Mouse (Mus musculus) lung, embryonic 14.5 days (tissue): ENCODE measurements around the gene Psd. TPM values are rescaled to one million over a fixed set of nuclear protein-coding genes. Genes with fewer than 3 reads are reported as not detected.

Source experiments
- ATAC-seq: fragments of 200-750 bp; cut with Nextera tagmentation; 2 replicates; pipeline ENCODE4 v1.8.0; 2017; ENCODE audit warnings: mild to moderate bottlenecking, moderate TSS enrichment, moderate library complexity; ENCODE audit not compliant: insufficient read depth
- DNase-seq: peaks from one replicate; pipeline ENCODE4 v3.0.0-alpha.2; 2015
- H3K27ac ChIP-seq: fragments of 300-500 bp; sonication (generic); 2 replicates; pipeline ENCODE4 v1.5.1; 2014; ENCODE audit warnings: low read depth, mild to moderate bottlenecking, moderate library complexity
- H3K27me3 ChIP-seq: fragments of 300-500 bp; sonication (generic); 2 replicates; pipeline ENCODE4 v1.6.1; 2014; ENCODE audit warnings: low read length, control low read depth; ENCODE audit not compliant: insufficient read depth
- H3K36me3 ChIP-seq: fragments of 300-500 bp; sonication (generic); 2 replicates; pipeline ENCODE4 v1.6.1; 2014; ENCODE audit warnings: control low read depth; ENCODE audit not compliant: insufficient read depth
- H3K4me1 ChIP-seq: fragments of 300-500 bp; sonication (generic); 2 replicates; pipeline ENCODE4 v1.6.1; 2014; ENCODE audit warnings: antibody characterized with exemption, control low read depth; ENCODE audit not compliant: insufficient read depth
- H3K4me2 ChIP-seq: fragments of 300-500 bp; sonication (generic); 2 replicates; pipeline ENCODE4 v1.6.1; 2014; ENCODE audit warnings: mild to moderate bottlenecking
- H3K4me3 ChIP-seq: fragments of 300-500 bp; sonication (generic); 2 replicates; pipeline ENCODE4 v1.5.1; 2014; ENCODE audit warnings: low read depth, low read length
- H3K9ac ChIP-seq: fragments of 300-500 bp; sonication (generic); 2 replicates; pipeline ENCODE4 v1.6.1; 2014
- H3K9me3 ChIP-seq: fragments of 300-500 bp; sonication (generic); 2 replicates; pipeline ENCODE4 v1.6.1; 2016; ENCODE audit warnings: low read depth, low read length, control low read depth
- CTCF ChIP-seq: IDR thresholded peaks from 2 replicates; pipeline ENCODE4 v1.5.1; 2016; ENCODE audit warnings: antibody characterized with exemption, low read depth
- WGBS: fragments of 180-500 bp; shearing (Covaris S2); extraction: QIAGEN DNeasy Blood & Tissue Kit; methylation state at CpG from one replicate; pipeline ENCODE4 v1.1.7; 2014; 5-methylcytosine and 5-hydroxymethylcytosine counted together
- polyA plus RNA-seq: library from polyadenylated mRNA; unstranded; fragments of >200 nt; fragmentation: Nextera tagmentation; extraction: Ambion mirVana; gene quantifications from 2 replicates; pipeline ENCODE4 v1.2.1, GENCODE M21; 2014

Gene Psd
- polyA plus RNA-seq, 1 experiment from 2014 or later: 9.9 TPM

DNA sequence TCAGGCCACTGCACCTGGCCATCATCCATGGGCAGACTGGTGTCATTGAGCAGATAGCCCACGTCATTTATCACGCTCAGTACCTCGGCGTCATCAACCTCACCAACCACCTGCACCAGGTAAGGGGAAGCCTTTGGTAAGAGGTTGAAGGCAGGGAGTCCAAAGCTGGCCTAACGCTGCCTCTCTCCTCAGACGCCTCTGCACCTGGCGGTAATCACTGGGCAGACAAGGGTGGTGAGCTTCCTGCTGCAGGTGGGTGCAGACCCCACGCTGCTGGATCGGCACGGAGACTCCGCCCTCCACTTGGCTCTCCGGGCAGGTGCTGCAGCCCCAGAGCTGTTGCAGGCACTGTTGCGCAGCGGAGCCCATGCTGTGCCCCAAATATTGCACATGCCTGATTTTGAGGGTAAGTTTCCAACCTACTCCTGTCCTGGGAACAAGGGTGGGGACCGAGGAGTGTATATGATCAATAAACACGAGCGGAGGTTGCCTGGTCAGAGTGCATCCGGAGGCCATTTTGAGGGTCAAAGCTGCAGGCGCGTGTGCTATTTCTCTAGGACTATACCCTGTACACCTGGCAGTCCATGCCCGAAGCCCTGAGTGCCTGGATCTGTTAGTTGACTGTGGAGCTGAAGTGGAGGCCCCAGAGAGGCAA lies 17.2 kb downstream of the Psd start:
- Histone ChIP-seq H3K36me3 (peaks cover 15% of the 10 kb centered on the region; the same call in 1 of the 2 replicates), H3K9me3 (no peaks in the 10 kb centered on the region), H3K9ac (no peak overlapping the region), H3K27me3 (peaks cover 17% of the 10 kb centered on the region), H3K27ac (no peak overlapping the region), H3K4me2 (no peak overlapping the region), H3K4me3 (no peak overlapping the region), H3K4me1 (0 out of 2 replicates have a peak, but pooled peaks cover 3% of the 10 kb centered on the region)
- WGBS: 74% methylated on average over 21 of the region's 21 CpGs
- no peak for ATAC-seq
- DNase-seq: no peak
- no peak for TF ChIP-seq CTCF

DNA sequence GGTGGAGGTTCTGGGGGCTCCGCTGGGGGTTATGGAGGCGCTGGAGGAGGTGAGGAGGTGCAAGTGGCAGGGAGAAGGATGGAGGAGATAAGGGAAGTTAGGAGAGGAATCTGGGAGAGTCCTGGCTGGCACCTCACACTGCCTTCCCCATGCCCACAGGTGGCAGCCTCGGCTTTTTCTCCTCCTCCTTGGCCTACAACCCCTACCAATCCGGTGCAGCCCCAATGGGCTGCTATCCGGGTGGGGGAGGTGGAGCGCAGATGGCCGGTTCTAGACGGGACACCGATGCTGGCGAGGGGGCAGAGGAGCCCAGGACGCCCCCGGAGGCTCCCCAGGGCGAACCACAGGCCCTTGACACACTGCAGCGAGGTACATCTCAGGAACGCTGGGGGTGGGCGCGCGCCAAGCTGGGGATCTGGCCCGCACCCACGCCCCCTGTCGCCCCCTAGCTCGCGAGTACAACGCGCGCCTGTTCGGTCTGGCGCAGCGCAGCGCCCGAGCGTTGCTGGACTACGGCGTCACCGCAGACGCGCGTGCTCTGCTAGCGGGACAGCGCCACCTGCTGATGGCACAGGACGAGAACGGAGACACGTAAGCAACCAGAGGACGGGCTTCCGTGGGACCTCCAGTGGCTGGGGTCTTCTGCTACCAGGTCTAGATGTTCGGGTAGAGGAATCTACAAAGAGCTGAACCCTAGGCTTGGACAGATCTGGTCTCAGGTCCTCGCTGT lies 18.1 kb downstream of the Psd start:
- peak; percentile 96 for TF ChIP-seq CTCF
- 1% methylated on average over 47 of the region's 47 CpGs for WGBS
- 0 out of 2 replicates have a peak, but pooled peaks cover 3% of the 10 kb centered on the region for H3K4me1 ChIP-seq
- peaks cover 15% of the 10 kb centered on the region; the same call in 1 of the 2 replicates for H3K36me3 ChIP-seq
- peak overlapping the region; percentile 40; the same call in 1 of the 2 replicates for H3K9ac ChIP-seq
- peaks cover 8% of the 10 kb centered on the region for H3K27me3 ChIP-seq
- peak overlapping the region; percentile 38 for H3K4me3 ChIP-seq
- H3K27ac ChIP-seq: no peak overlapping the region
- DNase-seq (peak; percentile 96), ATAC-seq (peak; percentile 25; the same call in 1 of the 2 replicates)
- H3K9me3 ChIP-seq: no peaks in the 10 kb centered on the region
- peak overlapping the region; percentile 80 for H3K4me2 ChIP-seq

DNA sequence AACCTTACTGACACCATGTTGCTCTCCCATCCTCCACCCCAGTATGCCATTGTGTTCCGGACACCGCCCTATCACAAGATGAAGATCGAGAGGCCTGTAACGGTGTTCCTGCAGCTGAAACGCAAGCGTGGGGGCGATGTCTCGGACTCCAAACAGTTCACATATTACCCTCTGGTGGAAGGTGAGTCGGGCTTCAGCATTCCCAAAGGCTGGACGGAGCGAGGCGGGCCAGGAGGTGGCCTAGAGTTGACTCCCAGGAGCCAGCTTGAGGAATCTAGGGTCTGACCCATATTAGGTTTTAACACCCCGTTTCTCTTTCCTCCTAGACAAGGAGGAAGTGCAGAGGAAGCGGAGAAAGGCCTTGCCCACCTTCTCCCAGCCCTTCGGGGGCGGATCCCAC lies 18.7 kb downstream of the Psd start:
- 65% methylated on average over 16 of the region's 16 CpGs for WGBS
- no peak for DNase-seq
- H3K9ac ChIP-seq: no peak overlapping the region

GRCm38 (mm10) chr19:46307781-46308180 lies 19.2 kb downstream of the Psd start:
- 0 out of 2 replicates have a peak, but pooled peaks cover 3% of the 10 kb centered on the region for H3K4me1 ChIP-seq
- DNase-seq (no peak), ATAC-seq (no peak)
- no peak overlapping the region for H3K4me3 ChIP-seq
- no peak for TF ChIP-seq CTCF
- H3K27ac ChIP-seq: no peak overlapping the region
- no peak overlapping the region for H3K4me2 ChIP-seq
- WGBS: 72% methylated on average over 16 of the region's 16 CpGs
- H3K27me3 ChIP-seq: 0 out of 2 replicates have a peak, but pooled peaks cover 7% of the 10 kb centered on the region
- H3K9ac ChIP-seq: no peak overlapping the region
- peaks cover 15% of the 10 kb centered on the region; the same call in 1 of the 2 replicates for H3K36me3 ChIP-seq
- H3K9me3 ChIP-seq: no peaks in the 10 kb centered on the region

More for the DNA sequence above, 18.7 kb downstream of the Psd start:
- no peak for ATAC-seq
- peaks cover 15% of the 10 kb centered on the region; the same call in 1 of the 2 replicates for H3K36me3 ChIP-seq
- 0 out of 2 replicates have a peak, but pooled peaks cover 7% of the 10 kb centered on the region for H3K27me3 ChIP-seq
- no peak for TF ChIP-seq CTCF
- H3K9me3 ChIP-seq: no peaks in the 10 kb centered on the region
- no peak overlapping the region for H3K27ac ChIP-seq
- peak overlapping the region; percentile 80 for H3K4me2 ChIP-seq
- H3K4me3 ChIP-seq: 0 out of 2 replicates have a peak overlapping the region, but pooled peaks have one; percentile 38
- 0 out of 2 replicates have a peak, but pooled peaks cover 3% of the 10 kb centered on the region for H3K4me1 ChIP-seq

DNA sequence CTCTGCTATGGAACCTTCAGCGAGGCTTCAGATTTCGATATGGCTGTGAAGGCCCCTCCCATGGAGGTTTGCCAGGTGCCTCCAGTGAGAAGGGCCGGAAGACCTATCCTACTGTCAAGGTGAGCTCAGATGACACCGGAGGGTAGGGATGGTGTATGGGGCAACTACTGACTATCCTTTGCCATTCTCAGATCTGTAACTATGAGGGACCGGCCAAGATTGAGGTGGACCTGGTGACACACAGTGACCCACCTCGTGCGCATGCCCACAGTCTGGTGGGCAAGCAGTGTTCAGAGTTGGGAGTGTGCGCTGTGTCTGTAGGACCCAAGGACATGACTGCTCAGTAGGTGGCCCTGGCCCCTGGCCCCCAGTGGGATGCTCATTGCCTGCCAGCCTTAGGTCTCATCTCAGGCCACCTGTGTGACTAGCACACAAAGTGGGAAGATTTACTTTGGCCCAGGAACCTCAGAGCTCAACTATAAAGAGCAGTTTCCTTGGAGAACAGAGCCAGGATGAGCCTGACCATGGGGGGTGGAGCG lies 20.1 kb downstream of the Psd start:
- Histone ChIP-seq H3K4me1 (0 out of 2 replicates have a peak, but pooled peaks cover 3% of the 10 kb centered on the region), H3K36me3 (peaks cover 15% of the 10 kb centered on the region; the same call in 1 of the 2 replicates), H3K9me3 (no peaks in the 10 kb centered on the region), H3K27ac (no peak overlapping the region), H3K4me2 (no peak overlapping the region), H3K27me3 (0 out of 2 replicates have a peak, but pooled peaks cover 3% of the 10 kb centered on the region), H3K9ac (no peak overlapping the region), H3K4me3 (no peak overlapping the region)
- ATAC-seq (no peak), DNase-seq (no peak)
- no peak for TF ChIP-seq CTCF
- WGBS: 90% methylated on average over 9 of the region's 9 CpGs

- Histone ChIP-seq H3K9ac (peak overlapping the region; percentile 59), H3K4me3 (peak overlapping the region; percentile 68), H3K36me3 (peaks cover 14% of the 10 kb centered on the region; the same call in 1 of the 2 replicates), H3K4me2 (peak overlapping the region; percentile 99), H3K9me3 (no peaks in the 10 kb centered on the region), H3K27ac (no peak overlapping the region; the same call in 1 of the 2 replicates), H3K4me1 (0 out of 2 replicates have a peak, but pooled peaks cover 3% of the 10 kb centered on the region), H3K27me3 (0 out of 2 replicates have a peak, but pooled peaks cover 3% of the 10 kb centered on the region)
- DNase-seq (no peak), ATAC-seq (no peak)
- TF ChIP-seq CTCF: no peak
- WGBS: 51% methylated on average over 5 of the region's 5 CpGs
Measured at GRCm38 (mm10) chr19:46306268-46306610, 20.7 kb downstream of the Psd start.
